21 mouse cellular contexts compared by ENCODE assay signal in the genomic region with DNA sequence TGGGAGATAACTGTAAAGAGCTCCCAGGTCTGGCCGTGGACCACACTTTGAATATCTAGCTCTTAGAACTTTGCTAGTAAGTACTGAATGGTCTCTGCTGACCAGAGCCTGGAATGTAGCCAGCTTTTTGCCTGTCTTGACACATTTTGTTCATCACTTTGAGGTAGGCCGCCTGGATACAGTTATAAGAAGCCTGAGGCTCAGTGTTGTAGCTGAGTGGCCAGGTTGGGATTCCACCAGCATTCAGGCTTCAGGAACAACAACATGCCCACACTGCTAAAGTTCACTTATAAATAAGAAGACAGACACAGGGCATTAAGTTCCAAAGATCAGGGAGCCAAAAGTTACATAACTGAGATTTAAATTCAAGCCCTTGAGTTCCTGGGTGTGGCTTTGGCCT. TPM values are rescaled to one million over a fixed set of nuclear protein-coding genes. Genes with fewer than 3 reads are reported as not detected.
A peak's percentile ranks its signal among the peaks of the same experiment; 100 is the strongest.
DNase-seq lines count a peak whose midpoint lies in the region; ATAC-seq and TF ChIP-seq lines count a peak whose summit lies in the region.
"Had no signal": no experiment of that assay in that cellular context is flagged by ENCODE, and none has a peak within 500 bp of the region (broad histone marks: within the 10 kb centered on the region; RNA-seq: fewer than 3 reads in every experiment).

No protein-coding gene starts in this region.

- no peak for ATAC-seq in kidney, embryonic 15.5 days (replicated peaks; ENCODE audit: low FRiP score)
- ATAC-seq: forebrain, embryonic 13.5 days; forebrain, postnatal 0 days; Patski had no signal

- H3K4me2 ChIP-seq in kidney, embryonic 15.5 days = no peak overlapping the region
- H3K4me2 ChIP-seq: embryonic facial prominence, embryonic 13.5 days; forebrain, embryonic 13.5 days; heart, embryonic 13.5 days; hindbrain, embryonic 15.5 days had no signal

- no peaks in the 10 kb centered on the region for H3K4me1 ChIP-seq in kidney, embryonic 15.5 days
- H3K4me1 ChIP-seq: embryonic facial prominence, embryonic 13.5 days; forebrain, embryonic 13.5 days; hindbrain, embryonic 15.5 days had no signal

- DNase-seq in gastrocnemius, adult 2 months = peak; percentile 12
- no peak for DNase-seq in gastrocnemius, postnatal 10 days
- DNase-seq in kidney, adult 8-10 months = peak; percentile 74 to 88
- DNase-seq in kidney, postnatal 25 days = peak; percentile 70 to 87
- DNase-seq in adrenal gland, postnatal 4 days (ENCODE audit: low spot score in 2 of 2) = no peak
- no peak for DNase-seq in adrenal gland, postnatal 25 days
- DNase-seq: adrenal gland, postnatal 10 days; B cell, adult 2 months; cerebellum, adult 18-20 months; cerebellum, adult 9-11 months; cerebellum, postnatal 36 days; forebrain, postnatal 0 days; gastrocnemius, postnatal 36 days; heart, adult 11 months; heart, postnatal 36 days had no signal

- H3K36me3 ChIP-seq in kidney, embryonic 15.5 days = peaks cover 99% of the 10 kb centered on the region

- no peaks in the 10 kb centered on the region for H3K27me3 ChIP-seq in kidney, embryonic 15.5 days
- H3K27me3 ChIP-seq: embryonic facial prominence, embryonic 13.5 days; forebrain, embryonic 13.5 days; heart, embryonic 13.5 days; hindbrain, embryonic 15.5 days; Patski had no signal

- WGBS in kidney, embryonic 15.5 days = 67% methylated on average over 2 of the region's 2 CpGs

- no peak for TF ChIP-seq CTCF in gastrocnemius, adult 2 months (IDR thresholded peaks at IDR 0.05)

- intact Hi-C loops in gastrocnemius, adult 2 months (cut with DNase I) = no loop called here

- H3K9me3 ChIP-seq in kidney, embryonic 15.5 days (replicated peaks) = no peaks in the 10 kb centered on the region
- H3K9me3 ChIP-seq: embryonic facial prominence, embryonic 13.5 days; forebrain, embryonic 13.5 days; heart, embryonic 13.5 days; hindbrain, embryonic 15.5 days had no signal

- H3K9ac ChIP-seq in kidney, embryonic 15.5 days = no peak overlapping the region
- H3K9ac ChIP-seq: embryonic facial prominence, embryonic 13.5 days; forebrain, embryonic 13.5 days; forebrain, postnatal 0 days; heart, embryonic 13.5 days; hindbrain, embryonic 15.5 days had no signal

- H3K27ac ChIP-seq in gastrocnemius, adult 2 months = no peak overlapping the region
- no peak overlapping the region for H3K27ac ChIP-seq in kidney, embryonic 15.5 days
- H3K27ac ChIP-seq: embryonic facial prominence, embryonic 13.5 days; forebrain, embryonic 13.5 days; heart, embryonic 13.5 days; hindbrain, embryonic 15.5 days had no signal

- H3K4me3 ChIP-seq in gastrocnemius, adult 2 months = no peak overlapping the region
- no peak overlapping the region for H3K4me3 ChIP-seq in kidney, embryonic 15.5 days (replicated peaks)
- H3K4me3 ChIP-seq: embryonic facial prominence, embryonic 13.5 days; forebrain, embryonic 13.5 days; heart, embryonic 13.5 days; hindbrain, embryonic 15.5 days had no signal

RNA-seq across cellular contexts. Expression of a gene that starts 12.4 kb away (rescaled TPM):
- 10 to 100 TPM; 27.8 to 52.8 TPM for total RNA-seq in gastrocnemius, adult 2 months (2021)
- 10 to 100 TPM in 1 of 2 experiments, 1 to 10 TPM in 1; 3.8 to 24.4 TPM for total RNA-seq in gastrocnemius, postnatal 10 days (2021)
- 1.4 and 3.8 TPM in 2 replicates for polyA plus RNA-seq in kidney, embryonic 15.5 days (2015; fragmentation: Nextera tagmentation; extraction: Ambion mirVana)
- total RNA-seq in adrenal gland, postnatal 4 days (2021) = 1 to 10 TPM; 1.3 to 1.5 TPM
- total RNA-seq in adrenal gland, postnatal 25 days (2021) = 0.52 and 1.3 TPM in 2 replicates

RNA-seq across cellular contexts. Expression of a gene that starts 39.4 kb away (rescaled TPM):
- total RNA-seq in gastrocnemius, adult 2 months (2021) = 10 to 100 TPM; 36.3 to 37.1 TPM
- total RNA-seq in gastrocnemius, postnatal 10 days (2021) = 10 to 100 TPM; 26.3 to 30.6 TPM
- 19.5 and 20.0 TPM in 2 replicates for polyA plus RNA-seq in kidney, embryonic 15.5 days (2015; fragmentation: Nextera tagmentation; extraction: Ambion mirVana)
- 10 to 100 TPM; 66.3 to 67.1 TPM for total RNA-seq in adrenal gland, postnatal 4 days (2021)
- 61.0 and 81.2 TPM in 2 replicates for total RNA-seq in adrenal gland, postnatal 25 days (2021)

RNA-seq across cellular contexts. Expression of a gene that starts 43.3 kb away (rescaled TPM):
- 10 to 100 TPM; 10.3 to 18.0 TPM for total RNA-seq in gastrocnemius, adult 2 months (2021)
- 1 to 10 TPM; 7.5 to 9.2 TPM for total RNA-seq in gastrocnemius, postnatal 10 days (2021)
- polyA plus RNA-seq in kidney, embryonic 15.5 days (2015; fragmentation: Nextera tagmentation; extraction: Ambion mirVana) = 24.9 and 26.8 TPM in 2 replicates
- total RNA-seq in adrenal gland, postnatal 4 days (2021) = 10 to 100 TPM; 18.2 to 19.6 TPM
- 20.9 and 21.5 TPM in 2 replicates for total RNA-seq in adrenal gland, postnatal 25 days (2021)

Comparison
In these comparisons a context has a peak if more than half of its experiments do, and no peak if none do; other contexts are left out.
1. DNase-seq: peak in gastrocnemius, adult 2 months (single experiment), kidney, adult 8-10 months (2 of 2) and kidney, postnatal 25 days (2 of 2); none in gastrocnemius, postnatal 10 days (single experiment), adrenal gland, postnatal 4 days (0 of 2) and adrenal gland, postnatal 25 days (single experiment).